Mouse (Mus musculus) heart, embryonic 11.5 days (tissue): ENCODE results near the gene Agtr1a. TPM values are rescaled to one million over a fixed set of nuclear protein-coding genes. Genes with fewer than 3 reads are reported as not detected.

Experiments used
- ATAC-seq: fragments of 200-750 bp; cut with Nextera tagmentation; replicated peaks from 2 replicates; pipeline ENCODE4 v1.8.0; 2017; ENCODE audit warnings: moderate library complexity; ENCODE audit not compliant: insufficient number of reproducible peaks, low FRiP score, low TSS enrichment
- H3K27ac ChIP-seq: fragments of 300-500 bp; sonication (generic); 2 replicates; pipeline ENCODE4 v1.5.1; 2014; ENCODE audit warnings: mild to moderate bottlenecking, low read depth, low read length
- H3K27me3 ChIP-seq: fragments of 300-500 bp; sonication (generic); 2 replicates; pipeline ENCODE4 v1.6.1; 2014; ENCODE audit warnings: mild to moderate bottlenecking, low read length, mixed read lengths; ENCODE audit not compliant: control insufficient read depth, insufficient read depth
- H3K36me3 ChIP-seq: fragments of 300-500 bp; sonication (generic); 2 replicates; pipeline ENCODE4 v1.6.1; 2014; ENCODE audit warnings: mild to moderate bottlenecking, low read length, moderate library complexity, mixed read lengths; ENCODE audit not compliant: control insufficient read depth, insufficient read depth
- H3K4me1 ChIP-seq: fragments of 300-500 bp; sonication (generic); 2 replicates; pipeline ENCODE4 v1.6.1; 2014; ENCODE audit warnings: low read length; ENCODE audit not compliant: control insufficient read depth, insufficient read depth
- H3K4me2 ChIP-seq: fragments of 300-500 bp; sonication (generic); 2 replicates; pipeline ENCODE4 v1.6.1; 2014; ENCODE audit warnings: mild to moderate bottlenecking, moderate library complexity
- H3K4me3 ChIP-seq: fragments of 300-500 bp; sonication (generic); 2 replicates; pipeline ENCODE4 v1.5.1; 2014; ENCODE audit warnings: low read depth, low read length
- H3K9ac ChIP-seq: fragments of 300-500 bp; sonication (generic); 2 replicates; pipeline ENCODE4 v1.6.1; 2014; ENCODE audit warnings: mild to moderate bottlenecking, low read depth, low read length, moderate library complexity
- H3K9me3 ChIP-seq: fragments of 300-500 bp; sonication (generic); replicated peaks from 2 replicates; pipeline ENCODE4 v1.6.1; 2016; ENCODE audit warnings: low read length; ENCODE audit not compliant: control insufficient read depth
- WGBS: fragments of 180-500 bp; shearing (Covaris S2); extraction: QIAGEN DNeasy Blood & Tissue Kit; methylation state at CpG from one replicate; pipeline ENCODE4 v1.1.7; 2014; ENCODE audit not compliant: insufficient replicate concordance; 5-methylcytosine and 5-hydroxymethylcytosine counted together
- polyA plus RNA-seq: library from polyadenylated mRNA; unstranded; fragments of >200 nt; fragmentation: Nextera tagmentation; extraction: Ambion mirVana; gene quantifications from 2 replicates; pipeline ENCODE4 v1.2.1, GENCODE M21; 2014

The Agtr1a gene
- polyA plus RNA-seq = 7.8 TPM in 2 replicates

DNA sequence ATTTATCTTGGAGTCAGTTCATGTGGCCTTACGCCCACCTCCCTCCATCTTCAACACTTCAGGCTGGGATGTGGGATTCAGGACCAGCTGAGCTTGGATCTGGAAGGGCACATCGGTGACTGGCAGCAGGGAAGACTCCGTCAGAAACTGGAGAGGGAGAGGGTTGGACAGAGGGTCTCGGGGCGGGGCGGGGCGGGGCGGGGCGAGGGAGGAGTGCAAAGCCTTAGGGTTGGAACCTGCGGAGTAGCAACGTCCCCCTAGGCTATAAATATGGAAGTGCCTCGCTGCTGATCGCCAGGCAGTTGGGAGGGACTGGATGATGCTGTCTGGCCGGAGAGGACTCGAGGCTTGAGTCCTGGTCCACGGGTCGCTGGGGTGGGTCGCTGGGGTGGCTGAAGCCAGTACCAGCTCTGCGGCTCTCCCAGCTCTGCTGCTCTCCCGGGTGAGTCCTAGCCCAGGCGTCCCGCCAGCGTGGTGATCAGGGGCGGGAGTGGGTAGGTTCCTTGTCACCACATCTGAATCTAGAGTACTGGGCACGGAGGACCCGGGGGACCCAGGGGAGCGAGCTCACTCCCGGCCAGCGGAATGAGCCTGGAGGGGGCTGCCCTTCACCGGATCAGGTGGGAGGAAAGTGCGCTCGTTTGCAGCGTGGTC, at the start of gene Agtr1a:
Agtr1a (plus strand) TSS at position 294 of the 654 bp plus-strand sequence.
- Histone ChIP-seq H3K4me3 (peak within 1 kb of the TSS; percentile 59), H3K27me3 (no peaks in the 10 kb centered on the region), H3K27ac (no peak within 1 kb of the TSS), H3K4me1 (0 out of 2 replicates have a peak, but pooled peaks cover 3% of the 10 kb centered on the region), H3K36me3 (no peaks in the 10 kb centered on the region), H3K9ac (peak within 1 kb of the TSS; percentile 71), H3K4me2 (peak within 1 kb of the TSS; percentile 90), H3K9me3 (no peaks in the 10 kb centered on the region)
- WGBS = 1% methylated on average over 33 of the region's 33 CpGs
- ATAC-seq = peak; percentile 89

DNA sequence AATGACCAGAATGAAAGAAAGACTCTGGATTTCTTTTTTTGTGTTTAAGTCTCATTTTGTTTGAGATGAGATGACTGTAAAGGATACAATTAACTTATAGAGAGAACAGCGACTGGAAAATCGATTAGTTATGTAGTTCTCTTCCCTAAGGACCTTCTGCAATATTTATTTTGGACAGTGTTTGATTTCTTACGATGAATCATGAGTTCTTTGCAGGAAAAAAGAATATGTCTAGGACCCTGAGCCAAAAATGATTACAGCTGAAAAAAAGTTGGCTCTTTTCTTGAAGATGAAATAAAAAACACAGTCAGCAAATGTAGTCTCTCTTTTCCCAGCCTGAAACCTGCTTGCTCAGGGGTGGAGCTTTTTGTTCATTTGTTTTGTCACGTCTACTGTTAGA, 26.0 kb upstream of the Agtr1a start:
- H3K27me3 ChIP-seq = no peaks in the 10 kb centered on the region
- H3K4me3 ChIP-seq = no peak overlapping the region
- no peaks in the 10 kb centered on the region for H3K9me3 ChIP-seq
- no peak for ATAC-seq
- H3K27ac ChIP-seq = no peak overlapping the region
- WGBS = 74% methylated on average over 4 of the region's 4 CpGs
- no peaks in the 10 kb centered on the region for H3K36me3 ChIP-seq
- H3K4me1 ChIP-seq = no peaks in the 10 kb centered on the region
- no peak overlapping the region for H3K4me2 ChIP-seq
- no peak overlapping the region for H3K9ac ChIP-seq

DNA sequence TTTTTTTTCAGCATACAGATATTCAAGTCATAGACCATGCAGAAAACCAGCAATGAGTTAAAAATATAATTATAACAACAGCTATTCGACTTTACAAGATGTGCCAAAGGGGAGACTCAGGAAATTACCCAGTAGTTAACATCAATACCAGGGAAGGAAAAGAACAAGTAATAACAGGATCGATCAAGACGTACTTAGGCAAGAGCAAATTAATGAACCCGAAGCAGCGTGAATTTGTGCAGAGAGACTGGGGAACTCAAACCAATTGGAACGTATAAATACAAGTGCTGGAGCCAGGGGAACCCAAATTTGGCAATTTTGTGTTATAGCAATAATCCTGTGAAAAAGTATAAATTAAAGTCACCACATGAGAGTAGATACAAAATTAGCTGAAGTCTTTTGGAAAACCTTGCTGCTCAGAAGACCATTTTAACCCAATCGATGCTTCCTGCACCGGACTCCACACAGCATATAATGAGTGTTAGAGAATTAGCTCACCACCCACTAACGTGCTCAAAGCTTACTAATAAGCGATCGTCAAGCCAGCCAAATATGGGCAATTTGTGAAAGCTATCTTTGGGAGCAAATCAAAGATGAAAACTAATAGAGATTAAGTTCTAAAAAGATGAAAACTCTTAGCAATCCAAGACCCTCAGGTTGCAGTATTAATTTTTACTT, 11.4 kb upstream of the Agtr1a start:
- 81% methylated on average over 11 of the region's 11 CpGs for WGBS
- no peak for ATAC-seq
- Histone ChIP-seq H3K9me3 (no peaks in the 10 kb centered on the region), H3K27ac (no peak overlapping the region), H3K4me3 (no peak overlapping the region), H3K27me3 (no peaks in the 10 kb centered on the region), H3K4me1 (no peaks in the 10 kb centered on the region), H3K9ac (no peak overlapping the region), H3K36me3 (no peaks in the 10 kb centered on the region), H3K4me2 (no peak overlapping the region)

DNA sequence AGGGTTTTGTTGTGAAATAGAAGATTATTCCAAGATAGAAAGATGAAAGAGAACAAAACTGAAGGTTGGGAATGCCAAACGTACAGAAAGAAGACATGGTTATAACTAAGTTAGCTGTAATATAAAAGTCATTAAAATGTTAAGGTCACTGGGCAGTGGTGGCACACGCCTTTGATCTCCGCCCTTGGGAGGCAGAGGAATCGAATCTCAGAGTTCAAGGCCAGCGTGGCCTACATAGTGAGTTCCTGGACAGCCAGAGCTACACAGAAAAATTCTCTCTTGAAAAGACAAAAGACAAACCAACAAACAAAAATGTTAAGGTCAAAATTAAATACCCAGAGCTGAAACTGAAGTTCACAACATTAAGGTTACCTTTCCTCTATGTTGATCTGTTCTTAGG, 5.2 kb upstream of the Agtr1a start:
- no peak overlapping the region for H3K4me3 ChIP-seq
- H3K27ac ChIP-seq = no peak overlapping the region
- no peaks in the 10 kb centered on the region for H3K4me1 ChIP-seq
- H3K27me3 ChIP-seq = no peaks in the 10 kb centered on the region
- H3K9ac ChIP-seq = no peak overlapping the region
- no peaks in the 10 kb centered on the region for H3K36me3 ChIP-seq
- no peak for ATAC-seq
- 74% methylated on average over 5 of the region's 5 CpGs for WGBS
- H3K4me2 ChIP-seq = no peak overlapping the region
- no peaks in the 10 kb centered on the region for H3K9me3 ChIP-seq

DNA sequence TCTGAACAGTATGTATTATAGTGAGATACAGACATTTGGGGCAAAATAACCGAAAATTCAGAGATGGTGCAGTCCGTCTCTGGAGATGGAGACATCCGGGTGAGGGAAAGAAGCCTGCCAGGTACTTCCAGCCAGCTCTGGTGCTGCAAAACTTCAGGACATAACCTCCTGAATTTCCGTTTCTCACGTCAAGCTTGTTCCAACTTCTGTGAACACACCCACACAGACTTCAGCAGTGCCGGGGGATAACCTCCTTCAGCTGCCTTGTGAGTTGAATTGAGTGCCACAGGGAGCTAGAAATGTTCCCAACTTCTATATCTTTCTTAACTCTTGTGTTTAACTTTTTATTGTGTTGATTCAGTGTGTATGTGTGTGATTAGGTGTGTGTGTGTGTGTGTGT, 4.4 kb upstream of the Agtr1a start:
- Histone ChIP-seq H3K9me3 (no peaks in the 10 kb centered on the region), H3K9ac (no peak overlapping the region), H3K4me1 (0 out of 2 replicates have a peak, but pooled peaks cover 2% of the 10 kb centered on the region), H3K4me3 (no peak overlapping the region), H3K36me3 (no peaks in the 10 kb centered on the region), H3K27me3 (no peaks in the 10 kb centered on the region), H3K27ac (no peak overlapping the region), H3K4me2 (no peak overlapping the region)
- ATAC-seq = no peak
- WGBS = 75% methylated on average over 6 of the region's 6 CpGs

DNA sequence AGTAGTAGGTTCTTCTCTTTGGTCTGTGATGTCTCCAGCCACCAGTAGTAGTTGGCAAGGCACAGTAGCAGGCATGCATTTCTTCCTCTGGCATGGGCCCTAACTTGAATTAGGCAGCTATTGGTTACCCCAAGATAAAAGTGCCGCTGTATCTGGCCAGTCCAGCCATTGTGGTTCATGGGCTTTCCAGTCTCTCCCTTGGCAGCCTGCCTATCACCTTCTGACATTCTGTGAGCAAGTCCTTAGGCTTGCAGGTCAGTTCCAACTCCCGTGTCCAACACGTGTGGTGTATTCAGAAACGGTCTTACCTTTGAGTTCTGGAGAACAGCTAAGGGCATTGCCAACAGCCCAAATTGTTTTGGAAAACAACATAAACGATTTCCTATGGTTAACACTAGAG, 3.7 kb upstream of the Agtr1a start:
- Histone ChIP-seq H3K27ac (no peak overlapping the region), H3K36me3 (no peaks in the 10 kb centered on the region), H3K9ac (no peak overlapping the region), H3K9me3 (no peaks in the 10 kb centered on the region), H3K4me3 (no peak overlapping the region), H3K27me3 (no peaks in the 10 kb centered on the region), H3K4me1 (0 out of 2 replicates have a peak, but pooled peaks cover 3% of the 10 kb centered on the region), H3K4me2 (no peak overlapping the region)
- no peak for ATAC-seq
- 71% methylated on average over 5 of the region's 5 CpGs for WGBS

DNA sequence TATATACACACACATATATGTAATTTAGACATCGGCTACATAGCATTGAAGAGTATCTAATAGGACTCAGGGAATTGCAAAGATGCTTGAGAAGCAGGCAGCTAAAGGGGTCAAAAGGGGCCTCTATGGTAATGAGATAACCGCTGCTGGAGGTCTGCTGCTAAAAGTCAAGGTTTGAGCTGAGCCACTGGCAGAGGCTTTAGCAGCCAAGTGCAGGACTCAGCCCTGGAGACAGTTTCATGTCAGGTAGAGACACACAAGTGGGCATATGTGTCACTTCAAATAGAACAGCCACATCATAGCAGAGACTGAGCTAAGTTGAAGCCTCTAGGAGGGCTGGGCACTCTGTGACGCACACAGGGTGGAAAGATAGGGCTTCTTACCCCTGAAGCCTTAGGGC, 1.6 kb upstream of the Agtr1a start:
- ATAC-seq = no peak
- Histone ChIP-seq H3K27me3 (no peaks in the 10 kb centered on the region), H3K4me3 (no peak overlapping the region), H3K36me3 (no peaks in the 10 kb centered on the region), H3K4me1 (0 out of 2 replicates have a peak, but pooled peaks cover 3% of the 10 kb centered on the region), H3K9ac (no peak overlapping the region), H3K4me2 (no peak overlapping the region), H3K9me3 (no peaks in the 10 kb centered on the region), H3K27ac (no peak overlapping the region)
- WGBS = 54% methylated on average over 3 of the region's 3 CpGs

DNA sequence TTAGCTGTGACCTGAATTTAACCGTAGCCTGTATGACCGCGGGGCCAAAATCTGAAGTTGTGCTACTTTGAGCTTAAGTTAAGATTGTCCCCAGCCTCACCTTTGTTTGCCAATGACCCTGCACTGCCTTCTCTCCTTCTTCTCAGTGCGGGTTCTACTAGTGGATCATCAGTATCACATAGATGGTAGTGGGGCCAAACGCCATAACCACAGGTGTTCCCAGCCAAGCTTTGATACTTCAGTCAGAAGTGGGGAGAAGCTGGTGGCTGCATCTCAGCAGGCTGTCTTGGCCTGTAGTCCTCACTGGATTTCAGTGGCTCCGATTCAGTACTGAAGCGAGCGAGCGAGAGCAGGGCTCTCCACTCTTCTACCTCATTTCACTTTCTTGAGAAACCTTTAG, 672 bp downstream of the Agtr1a start:
- 28% methylated on average over 9 of the region's 9 CpGs for WGBS
- Histone ChIP-seq H3K27me3 (no peaks in the 10 kb centered on the region), H3K4me3 (peak overlapping the region; percentile 59), H3K9me3 (no peaks in the 10 kb centered on the region), H3K36me3 (no peaks in the 10 kb centered on the region), H3K27ac (no peak overlapping the region), H3K4me1 (0 out of 2 replicates have a peak, but pooled peaks cover 3% of the 10 kb centered on the region), H3K4me2 (peak overlapping the region; percentile 90), H3K9ac (peak overlapping the region; percentile 71)
- ATAC-seq = no peak
